Mouse (Mus musculus) ES-CJ7 (cell line): ENCODE measurements around the gene Phf21b.
"Not testable (repeated sequence)": the region's sequence is repeated elsewhere in the genome, so short reads cannot be mapped to it uniquely, and the experiment has no call there.

Experiments used
- DNase-seq: peaks from one replicate; pipeline ENCODE4 v3.0.0; 2011; ENCODE audit warnings: low read depth, low spot score

The Phf21b gene

DNA sequence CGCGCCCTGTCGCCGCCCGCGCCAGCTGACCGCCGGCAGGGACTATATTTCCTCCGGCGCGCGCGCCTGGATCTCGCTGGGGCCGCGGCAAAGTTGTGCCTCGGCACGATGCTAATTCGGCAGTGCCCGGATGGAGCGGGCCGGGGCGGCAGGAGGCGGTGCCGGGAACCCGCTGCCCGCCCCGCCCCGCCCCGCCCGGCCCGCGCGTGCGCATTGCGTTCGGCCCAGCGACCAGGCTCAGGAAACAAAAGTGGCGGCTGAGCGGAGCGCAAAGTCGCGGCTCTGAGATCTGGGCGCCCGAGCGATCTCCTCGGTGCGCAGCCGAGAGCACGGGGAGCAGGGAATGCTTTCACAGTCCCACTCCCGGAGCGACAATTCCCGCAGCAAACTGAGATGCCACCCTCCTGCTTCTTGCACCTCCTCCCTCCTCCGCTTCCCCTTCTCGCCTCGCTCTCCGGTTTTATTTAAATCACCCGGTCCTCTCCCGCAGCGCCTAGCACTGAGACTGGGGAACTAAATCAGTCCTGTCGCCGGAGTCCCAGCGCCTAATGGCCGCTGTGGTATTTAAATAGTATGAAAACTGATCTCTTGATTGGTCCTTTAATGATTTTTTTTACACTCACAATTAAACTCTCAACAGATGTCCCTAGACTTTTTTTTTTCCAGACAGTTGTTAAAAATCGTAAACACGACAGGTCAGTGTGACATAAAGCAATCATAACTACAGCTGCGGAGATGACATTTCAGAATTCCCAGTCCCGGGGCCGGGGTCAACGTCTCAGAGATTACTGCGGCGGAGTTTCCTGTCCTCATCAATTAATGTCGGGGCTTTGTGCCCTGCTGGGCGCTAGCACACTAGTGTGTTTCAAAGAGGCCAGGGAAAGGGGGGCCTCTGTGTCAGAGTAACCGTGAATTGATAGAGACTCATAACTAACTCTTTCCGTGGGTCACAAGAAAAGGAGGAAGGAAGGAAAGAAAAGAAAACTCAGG, at the start of gene Phf21b:
Phf21b (minus strand) TSS at position 44 of the 990 bp plus-strand sequence.
- peak; percentile 86 for DNase-seq

DNA sequence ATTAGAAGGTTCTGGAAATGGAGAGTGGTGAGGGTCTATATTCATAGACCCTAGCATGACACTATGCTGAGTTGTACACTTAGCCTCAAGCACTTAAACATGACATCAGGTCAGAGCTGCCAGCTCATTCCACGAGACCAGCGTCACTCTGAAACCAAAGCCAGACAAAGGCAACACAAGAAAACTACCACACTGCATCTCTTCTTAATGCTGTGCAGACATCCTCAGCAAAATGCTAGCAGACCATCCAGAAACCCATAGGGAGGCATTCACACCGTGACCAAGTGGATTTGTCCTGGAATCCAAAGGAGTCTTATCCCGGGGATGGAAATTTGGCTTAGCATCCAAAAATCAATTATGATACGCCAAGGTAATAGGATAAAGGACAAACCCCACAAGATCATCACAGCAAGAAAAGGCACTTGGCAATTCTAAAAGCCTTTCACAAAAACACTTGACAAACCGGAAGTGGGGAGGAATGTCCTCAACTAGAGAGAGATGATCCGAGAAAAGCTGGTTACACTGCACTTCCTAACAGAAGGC, 48.1 kb upstream of the Phf21b start:
- no peak for DNase-seq

DNA sequence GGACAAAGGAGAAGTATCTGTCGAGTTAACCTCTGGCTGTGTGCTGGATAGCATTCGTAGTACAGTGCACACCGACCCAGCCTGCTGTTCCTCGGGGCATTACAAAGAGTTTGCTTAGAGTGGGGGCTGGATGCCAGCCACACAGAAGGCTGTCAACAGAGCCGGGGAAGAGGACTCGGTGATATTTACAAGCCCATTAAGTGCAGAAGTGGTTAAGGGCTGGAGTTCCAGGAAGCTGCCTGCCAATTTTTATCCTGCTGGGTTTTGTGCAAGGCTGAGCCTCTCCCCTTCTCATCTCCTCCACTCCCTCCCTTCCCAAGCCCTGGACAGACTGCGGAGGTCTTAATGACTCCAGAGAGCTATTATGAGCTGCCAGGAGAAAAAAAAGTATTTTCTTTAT, 42.2 kb upstream of the Phf21b start:
- DNase-seq = no peak

DNA sequence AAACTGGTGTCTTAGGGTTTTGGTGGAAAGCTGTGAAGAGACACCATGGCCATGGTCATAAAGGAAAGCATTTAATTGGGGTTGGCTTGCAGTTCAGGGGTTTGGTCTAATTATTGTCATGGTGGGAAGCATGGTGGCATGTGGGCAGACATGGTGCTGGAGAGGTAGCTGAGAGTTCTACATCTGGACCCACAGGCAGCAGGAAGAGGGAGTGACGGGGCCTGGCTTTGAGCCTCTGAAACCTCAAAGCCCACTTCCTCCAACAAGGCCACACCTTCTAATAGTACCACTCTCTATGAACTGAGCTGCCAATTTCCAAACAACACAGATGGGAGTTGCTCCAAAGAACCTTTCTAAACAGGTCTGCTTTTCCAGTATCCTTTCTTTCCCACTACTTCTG, 40.8 kb upstream of the Phf21b start:
- DNase-seq = no peak

DNA sequence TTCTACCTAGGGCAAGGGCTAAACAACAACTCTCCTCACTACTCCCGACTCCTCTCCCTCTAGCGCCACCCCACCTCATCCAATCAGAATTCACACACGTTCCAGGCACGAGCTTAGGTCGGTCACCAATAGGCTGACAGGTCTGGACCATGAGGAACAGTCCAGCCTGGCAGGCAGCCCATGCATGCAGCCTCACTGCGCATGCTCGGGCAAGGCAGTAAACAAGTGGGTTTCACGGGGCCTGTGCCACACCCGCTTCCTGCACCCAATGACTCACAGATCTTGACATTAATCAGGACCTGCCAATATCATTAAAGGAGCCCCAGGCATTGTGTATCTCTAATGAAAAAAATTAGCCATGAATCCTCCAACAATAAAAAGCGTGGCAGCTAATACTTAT, 40.4 kb upstream of the Phf21b start:
- DNase-seq = not testable (repeated sequence)

DNA sequence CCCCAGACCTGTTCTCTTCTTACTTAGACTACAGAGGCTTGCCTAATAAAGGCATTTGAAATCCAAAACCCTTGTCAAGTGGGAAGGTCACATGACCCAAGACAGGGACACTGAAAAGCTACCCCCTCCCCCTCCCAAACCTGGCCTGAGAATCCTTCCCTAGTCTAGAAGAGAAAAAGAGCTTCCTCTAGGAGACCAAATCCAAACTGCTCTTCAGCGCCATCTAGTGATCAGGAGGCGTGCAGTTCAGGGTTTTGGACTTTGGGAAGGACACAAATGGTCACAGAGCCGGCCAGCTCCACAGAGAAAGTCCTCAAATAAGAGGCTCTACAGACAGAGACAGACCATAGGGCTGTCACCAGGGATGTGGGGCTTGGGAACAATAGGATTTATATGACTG, 35.8 kb upstream of the Phf21b start:
- DNase-seq = peak; percentile 89

DNA sequence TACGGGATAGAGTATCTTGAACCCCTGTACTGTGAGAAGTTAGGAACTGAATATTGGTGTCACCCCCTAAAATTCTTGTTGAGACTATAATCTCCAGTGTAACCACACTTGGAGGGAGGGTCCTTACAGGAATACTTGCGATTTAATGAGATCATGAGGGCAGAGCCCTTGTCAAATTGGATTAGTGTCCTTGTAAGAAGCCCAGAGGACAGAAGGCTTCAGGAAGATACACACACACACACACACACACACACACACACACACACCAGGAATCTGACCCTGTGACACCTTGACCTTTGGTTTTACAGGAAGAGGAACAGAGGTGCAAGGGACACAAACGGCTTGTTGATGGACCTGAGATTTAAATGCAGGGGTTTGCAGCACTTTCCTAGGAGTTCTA, 35.4 kb upstream of the Phf21b start:
- DNase-seq = no peak

DNA sequence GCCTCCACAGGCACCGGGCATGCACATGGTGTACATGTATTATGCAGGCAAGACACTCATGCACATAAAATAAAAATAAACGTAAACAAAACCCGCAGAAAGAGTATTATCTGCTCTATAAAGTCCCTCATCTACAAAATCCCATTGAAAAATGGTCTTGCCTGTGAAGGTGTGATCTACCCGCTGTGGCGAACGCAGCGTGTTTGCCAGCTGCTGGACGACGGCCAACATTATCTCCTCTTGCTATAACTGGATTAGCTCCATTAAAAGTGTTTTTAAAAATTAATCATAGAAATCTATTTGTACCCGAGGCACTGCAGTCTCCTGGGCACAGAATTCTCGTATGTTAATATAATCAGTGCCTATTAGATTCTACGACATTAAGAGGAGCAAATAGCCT, 32.2 kb upstream of the Phf21b start:
- DNase-seq = no peak

DNA sequence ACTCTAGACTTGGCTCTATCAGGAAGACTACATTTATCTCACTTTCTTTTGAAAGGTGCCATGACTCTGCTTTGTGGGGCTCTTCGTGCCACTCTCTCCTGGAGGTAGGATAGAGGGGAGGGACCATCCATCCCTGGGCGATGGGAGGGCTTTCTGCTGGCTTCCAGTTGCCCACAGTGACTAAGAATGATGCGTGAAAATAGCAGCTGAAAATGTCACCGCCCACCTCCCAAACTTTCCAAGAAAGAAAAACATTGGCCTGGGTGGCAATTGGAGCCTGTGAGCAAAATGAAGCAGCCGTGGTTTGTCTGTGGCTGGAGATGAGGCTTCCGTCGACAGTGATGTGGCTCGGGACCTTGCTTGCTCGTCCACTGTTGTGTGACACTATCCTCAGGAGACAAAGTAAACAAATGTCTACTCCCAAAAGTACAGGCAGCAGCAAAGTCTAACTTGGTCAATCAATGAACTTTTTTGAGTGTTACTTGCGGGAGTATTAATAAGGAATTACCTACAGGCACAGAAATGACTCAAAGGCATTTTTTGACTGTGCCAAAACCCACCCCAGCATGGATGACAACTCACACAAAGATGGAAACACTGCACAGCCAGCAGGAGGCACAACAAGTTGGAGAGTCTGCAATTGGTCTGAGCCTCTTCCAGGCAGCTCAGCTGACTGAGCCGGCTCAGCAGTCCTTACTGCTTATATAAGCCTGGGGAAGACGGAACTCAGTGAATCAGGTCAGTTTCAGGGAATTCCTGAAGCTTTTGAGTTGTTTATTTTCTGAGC, 21.4 kb upstream of the Phf21b start:
- DNase-seq = no peak

DNA sequence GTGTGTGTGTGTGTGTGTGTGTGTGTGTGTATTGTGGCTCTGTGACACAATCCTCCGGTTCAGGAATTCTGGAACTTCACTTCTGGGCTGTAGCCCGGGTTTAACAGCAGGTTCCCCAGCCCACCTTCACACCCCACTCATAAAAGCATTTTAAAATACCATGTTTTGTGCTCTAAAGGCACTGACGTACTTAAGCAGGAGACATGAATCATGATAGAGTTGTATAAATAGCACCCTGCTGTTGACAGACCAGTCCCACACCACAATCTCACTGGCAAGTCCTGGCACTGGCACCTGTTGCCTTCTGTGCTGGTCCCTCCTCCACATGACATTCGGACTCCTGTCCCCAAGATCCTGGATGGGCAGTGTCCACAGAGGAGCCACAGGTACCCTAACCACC, 18.0 kb upstream of the Phf21b start:
- no peak for DNase-seq

DNA sequence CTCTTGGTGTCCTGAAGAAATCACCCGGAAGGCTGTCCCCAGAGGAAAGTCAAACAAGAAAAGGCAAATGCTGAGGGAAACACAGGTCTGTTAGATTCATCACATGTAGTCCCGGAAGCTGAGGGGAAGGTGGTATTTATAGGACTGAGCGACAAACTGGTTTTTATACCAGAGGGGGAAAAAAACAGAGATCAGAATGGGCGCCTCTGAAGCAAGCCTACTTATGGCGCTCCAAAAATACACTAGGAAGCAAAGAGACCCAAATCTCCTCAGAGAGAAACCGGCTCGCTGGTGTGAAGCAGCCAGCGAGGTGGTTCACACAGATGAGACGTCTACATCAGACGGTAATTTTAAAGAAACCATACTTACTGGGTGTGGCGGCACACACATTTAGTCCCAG, 17.2 kb upstream of the Phf21b start:
- no peak for DNase-seq

DNA sequence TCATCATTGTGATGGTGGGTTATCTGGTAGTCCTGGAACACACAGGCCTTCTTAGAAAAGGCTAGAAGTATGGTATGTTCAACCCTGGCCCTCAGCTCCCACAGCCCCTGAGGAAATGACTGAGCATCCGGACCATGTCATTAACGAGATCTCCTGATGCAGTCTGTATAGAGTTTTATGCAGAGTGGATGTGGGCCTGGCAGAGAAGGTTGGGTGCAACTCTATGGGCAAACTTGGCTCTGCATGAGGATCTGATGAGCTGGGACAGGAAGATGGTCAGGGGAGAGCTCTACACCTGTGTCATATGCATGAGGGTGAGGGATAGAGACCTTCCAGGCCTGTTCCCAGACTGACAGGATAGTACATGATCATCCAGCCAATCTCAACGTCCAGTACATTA, 16.0 kb upstream of the Phf21b start:
- DNase-seq = no peak

DNA sequence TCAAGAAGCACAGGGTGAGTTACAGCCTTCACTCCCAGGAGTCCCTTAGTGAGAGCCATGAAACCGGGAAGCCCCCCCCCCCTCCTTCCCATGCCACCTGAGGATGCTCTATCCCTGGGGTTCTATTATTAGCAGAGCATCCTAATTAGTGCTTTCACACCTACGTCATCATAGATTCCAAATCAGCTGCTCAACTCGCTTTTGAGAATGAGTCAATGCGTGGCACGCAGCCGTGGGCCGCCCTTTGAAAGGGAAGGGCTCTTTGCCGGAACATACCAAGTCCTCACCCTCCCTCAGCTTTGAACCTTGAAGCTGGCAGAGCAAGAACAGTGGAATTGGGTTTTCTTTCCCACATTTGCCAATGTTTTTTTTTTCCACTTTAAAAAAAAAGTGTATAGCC, 6.1 kb upstream of the Phf21b start:
- DNase-seq = no peak

DNA sequence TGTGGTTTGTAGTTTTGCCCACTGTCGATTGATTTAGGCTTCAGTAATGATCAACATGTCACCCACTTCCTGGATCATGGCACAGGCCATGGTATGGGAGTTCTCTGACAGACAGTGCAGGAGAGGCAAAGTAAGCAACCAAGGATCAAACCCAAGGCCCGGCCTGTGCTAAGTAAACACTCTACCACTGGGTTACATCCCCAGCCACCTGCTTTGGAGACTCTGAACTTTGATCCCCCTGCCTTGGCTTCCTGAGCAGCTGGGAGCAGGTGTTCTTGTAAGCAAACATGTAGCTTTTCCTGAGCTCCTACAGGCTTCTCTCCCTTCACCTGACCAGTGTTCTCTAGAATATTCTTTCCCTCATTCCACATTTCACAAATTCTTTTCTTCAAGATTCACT, 1.8 kb upstream of the Phf21b start:
- DNase-seq = no peak

DNA sequence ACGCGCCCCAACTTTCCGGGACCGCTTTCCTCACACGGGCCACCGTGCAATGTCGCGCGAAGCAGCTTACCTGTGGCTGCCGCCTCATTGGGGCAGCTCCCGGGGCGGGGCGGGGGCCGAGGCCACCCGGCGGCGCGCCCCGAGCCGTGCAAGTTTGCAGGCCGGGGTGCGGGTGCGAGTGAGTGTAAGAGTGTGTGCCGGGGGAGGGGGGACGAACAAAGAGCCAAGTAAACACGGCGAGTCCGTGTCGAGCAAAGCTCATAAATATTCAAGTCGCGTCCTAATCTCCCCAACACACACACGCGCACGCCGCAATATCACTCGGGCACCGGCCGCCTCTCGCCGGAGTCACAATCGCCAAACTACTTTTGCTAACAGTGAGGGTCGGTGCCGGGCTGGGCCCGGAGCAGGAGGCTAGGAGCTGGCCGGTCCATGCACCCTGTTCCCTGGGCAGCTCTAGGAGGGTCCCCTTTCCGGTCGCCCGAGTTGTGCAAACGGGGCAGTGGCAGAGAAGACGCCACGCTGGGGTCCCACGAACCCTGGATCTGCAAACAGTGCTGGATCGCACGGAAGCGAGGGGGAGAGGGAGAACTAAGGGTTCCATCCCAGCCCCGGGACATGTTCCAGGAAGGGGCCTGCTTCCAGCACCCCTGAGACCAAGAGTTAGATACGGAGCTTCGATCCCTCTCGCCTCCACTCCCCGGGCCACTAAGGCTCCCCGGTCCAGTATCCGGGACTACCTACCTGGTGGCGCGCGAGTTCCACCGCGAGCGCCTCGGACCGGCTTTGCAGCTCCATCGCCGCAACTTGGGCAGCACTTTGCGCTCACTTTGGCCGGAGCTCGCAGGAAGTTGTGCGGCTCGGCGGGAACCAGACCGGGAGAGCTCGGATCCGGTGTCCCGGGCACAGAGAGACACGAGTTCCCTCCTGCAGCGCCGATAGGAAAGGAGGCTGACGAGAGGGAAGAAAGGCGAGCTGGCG, 638 bp downstream of the Phf21b start:
- DNase-seq = peak; percentile 39

DNA sequence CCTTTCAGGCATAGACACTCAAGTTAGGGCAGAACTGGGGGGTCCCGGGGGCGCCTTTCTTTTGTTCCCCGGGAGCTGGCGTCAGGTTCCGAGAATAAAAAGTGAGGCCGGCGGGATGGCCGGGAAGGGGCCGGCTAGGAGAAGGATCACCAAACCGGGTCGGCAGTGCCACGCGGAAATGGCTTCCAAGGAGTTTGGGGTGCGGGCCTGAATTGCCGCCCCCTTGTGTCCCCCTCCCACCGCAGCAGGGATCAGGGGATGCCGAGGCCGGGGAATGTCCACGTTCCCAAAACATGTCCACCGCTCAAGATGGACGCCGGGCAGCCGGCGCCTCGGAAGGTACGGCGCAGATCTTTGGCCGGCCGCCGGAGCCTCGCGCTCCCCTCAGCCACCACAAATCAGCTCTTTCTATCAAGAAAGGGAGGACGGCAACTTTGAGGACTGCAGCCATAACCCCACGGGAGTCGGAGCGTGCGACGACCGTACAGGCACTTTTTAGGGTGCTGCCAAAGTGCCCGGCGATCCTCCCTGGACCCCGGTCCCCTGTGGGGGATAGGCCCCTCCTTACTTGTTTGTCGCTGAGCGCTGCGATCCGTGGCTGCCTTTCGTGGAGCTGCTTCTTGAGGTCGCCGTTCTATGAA, 1.6 kb downstream of the Phf21b start:
- no peak for DNase-seq

DNA sequence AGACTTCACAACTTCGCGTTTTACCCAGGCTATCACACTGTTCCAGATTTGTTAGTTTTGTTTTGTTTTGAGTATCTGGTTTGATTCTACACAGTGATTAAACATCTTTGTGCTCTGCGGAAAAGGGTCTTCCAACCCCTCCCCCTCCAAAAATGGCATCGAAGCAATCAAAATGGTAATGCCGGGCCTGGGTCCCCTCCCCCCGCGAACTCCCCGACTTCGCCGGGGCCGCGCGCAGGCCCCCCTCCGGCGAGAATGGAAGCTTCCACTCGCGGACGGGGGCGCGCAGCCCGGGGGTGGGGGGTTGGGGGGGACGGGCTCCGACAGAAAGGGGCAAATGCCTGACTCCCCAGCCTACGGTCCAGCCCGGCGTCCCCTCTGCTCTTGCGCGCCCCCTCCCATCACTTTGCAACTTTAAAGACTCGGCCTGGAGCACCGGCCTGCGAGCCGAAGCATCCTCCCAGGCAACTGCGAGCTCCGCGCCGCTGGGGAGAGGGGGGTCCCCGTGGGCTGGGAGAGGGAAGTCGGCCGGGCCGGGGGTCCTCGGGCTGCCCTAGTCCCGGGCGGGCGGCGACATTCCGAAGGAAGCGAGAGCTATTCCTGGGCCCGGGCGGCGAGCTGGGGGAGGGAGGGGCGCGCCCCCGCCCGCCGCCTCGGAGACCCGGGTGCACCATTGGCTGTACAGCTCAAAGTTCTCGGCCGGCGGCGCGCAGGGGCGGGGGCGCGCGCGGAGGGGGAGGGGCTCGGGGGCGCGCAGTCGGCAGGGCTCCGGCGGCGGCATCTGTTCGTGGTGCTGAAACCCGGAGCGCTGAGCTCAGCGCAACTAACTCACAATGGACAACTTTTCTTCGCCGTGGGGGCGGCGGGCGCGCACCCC, 2.4 kb downstream of the Phf21b start:
- DNase-seq = peak; percentile 74

DNA sequence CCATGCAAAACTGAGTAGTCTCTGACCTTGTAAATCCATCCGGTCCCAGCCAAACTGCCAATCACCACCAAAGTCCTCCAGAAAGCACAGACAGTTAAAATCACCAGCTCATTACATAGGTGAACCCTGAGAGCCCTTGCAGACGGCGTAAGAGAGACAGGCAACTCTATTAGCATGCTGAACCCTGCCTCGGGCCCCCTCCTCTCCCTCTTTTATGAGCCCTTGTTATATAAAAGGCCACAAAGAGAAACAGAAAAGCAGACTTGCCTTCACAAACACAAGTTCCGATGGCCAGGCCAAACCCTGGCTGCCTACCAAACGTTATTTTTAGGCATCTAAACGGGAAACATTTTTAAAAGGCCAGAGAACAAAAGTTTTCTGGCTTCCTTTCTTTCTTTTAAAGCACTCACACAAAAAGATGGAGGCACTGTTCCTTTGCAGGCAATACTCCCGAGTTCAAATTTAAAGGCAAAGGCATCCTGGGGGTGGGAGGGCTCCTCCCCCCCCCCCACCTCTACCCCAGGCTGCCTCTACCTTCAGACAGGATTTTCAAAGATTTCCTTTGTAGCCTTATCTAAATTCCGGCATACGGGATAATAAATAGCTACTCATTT, 3.3 kb downstream of the Phf21b start:
- DNase-seq = peak; percentile 14

DNA sequence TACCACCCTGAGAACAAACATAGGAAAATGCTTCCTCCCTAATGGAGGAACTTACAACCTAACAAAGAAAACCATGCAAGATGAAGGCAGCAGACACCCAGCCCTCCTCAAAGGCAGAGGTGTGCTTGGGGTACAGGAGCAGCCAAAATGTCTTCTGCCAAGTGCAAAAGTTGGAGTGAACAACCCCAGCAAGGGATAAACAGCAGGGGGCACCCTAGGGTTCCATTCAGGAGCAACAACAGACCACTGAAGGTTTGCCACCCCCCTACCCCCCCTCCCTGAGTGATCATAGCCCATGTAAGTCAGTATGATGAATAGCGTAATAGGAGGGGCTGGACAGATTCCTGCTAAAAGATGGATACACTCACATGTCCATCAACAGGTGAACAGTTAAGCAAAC, 5.5 kb downstream of the Phf21b start:
- no peak for DNase-seq
